ENCODE assay signal across 18 mouse cellular contexts in genomic region chr19:45156381-45156780, GRCm38 (mm10). TPM values are rescaled to one million over a fixed set of nuclear protein-coding genes. Genes with fewer than 3 reads are reported as not detected.
DNase-seq lines count a peak whose midpoint lies in the region; ATAC-seq and TF ChIP-seq lines count a peak whose summit lies in the region.
"Had no signal": no experiment of that assay in that cellular context is flagged by ENCODE, and none has a peak within 500 bp of the region (broad histone marks: within the 10 kb centered on the region; RNA-seq: fewer than 3 reads in every experiment).

No protein-coding gene starts in this region.

- 4% methylated on average over 5 of the region's 5 CpGs for WGBS in hindbrain, embryonic 11.5 days
- WGBS in hindbrain, embryonic 16.5 days: under 1% methylated on average over 5 of the region's 5 CpGs
- 3% methylated on average over 5 of the region's 5 CpGs for WGBS in midbrain, embryonic 11.5 days
- WGBS in midbrain, embryonic 13.5 days: 6% methylated on average over 5 of the region's 5 CpGs
- 5% methylated on average over 5 of the region's 5 CpGs for WGBS in stomach, embryonic 15.5 days

- TF ChIP-seq CTCF in E14TG2a.4 (conservative IDR thresholded peaks at IDR 0.05; ENCODE audit: low read length): no peak

- no peak for ATAC-seq in hindbrain, embryonic 11.5 days (ENCODE audit: low FRiP score)
- ATAC-seq in hindbrain, embryonic 16.5 days: no peak
- ATAC-seq in midbrain, embryonic 11.5 days (ENCODE audit: low FRiP score): no peak
- ATAC-seq in midbrain, embryonic 13.5 days: no peak
- ATAC-seq in stomach, embryonic 15.5 days (ENCODE audit: insufficient read depth, low FRiP score, low read depth): no peak
- ATAC-seq: forebrain, embryonic 15.5 days had no signal

- H3K9me3 ChIP-seq in hindbrain, embryonic 11.5 days (ENCODE audit: control insufficient read depth, low read length): no peaks in the 10 kb centered on the region
- no peaks in the 10 kb centered on the region for H3K9me3 ChIP-seq in hindbrain, embryonic 16.5 days (ENCODE audit: control insufficient read depth, low read length)
- no peaks in the 10 kb centered on the region for H3K9me3 ChIP-seq in midbrain, embryonic 11.5 days (ENCODE audit: control insufficient read depth, low read length)
- H3K9me3 ChIP-seq in midbrain, embryonic 13.5 days: no peaks in the 10 kb centered on the region
- no peaks in the 10 kb centered on the region for H3K9me3 ChIP-seq in E14TG2a.4 (ENCODE audit: low read length)
- no peaks in the 10 kb centered on the region for H3K9me3 ChIP-seq in stomach, embryonic 15.5 days
- H3K9me3 ChIP-seq: embryonic facial prominence, embryonic 15.5 days; forebrain, embryonic 15.5 days had no signal

- peaks cover 97% of the 10 kb centered on the region for H3K27me3 ChIP-seq in hindbrain, embryonic 11.5 days (ENCODE audit: control insufficient read depth, insufficient read depth, low read length)
- H3K27me3 ChIP-seq in hindbrain, embryonic 16.5 days (replicated peaks; ENCODE audit: control insufficient read depth, insufficient read depth, low read length): peaks cover 79% of the 10 kb centered on the region
- peaks cover 99% of the 10 kb centered on the region for H3K27me3 ChIP-seq in midbrain, embryonic 11.5 days (ENCODE audit: control insufficient read depth, insufficient read depth, low read length)
- peaks cover 100% of the 10 kb centered on the region for H3K27me3 ChIP-seq in midbrain, embryonic 13.5 days
- peaks cover 94% of the 10 kb centered on the region for H3K27me3 ChIP-seq in E14TG2a.4 (ENCODE audit: insufficient read depth, low read length)
- H3K27me3 ChIP-seq in stomach, embryonic 15.5 days (replicated peaks): peaks cover 94% of the 10 kb centered on the region

- H3K4me3 ChIP-seq in hindbrain, embryonic 11.5 days (ENCODE audit: low read depth, low read length): no peak overlapping the region
- H3K4me3 ChIP-seq in hindbrain, embryonic 16.5 days (ENCODE audit: low read length): no peak overlapping the region
- no peak overlapping the region for H3K4me3 ChIP-seq in midbrain, embryonic 11.5 days (ENCODE audit: low read depth, low read length)
- no peak overlapping the region for H3K4me3 ChIP-seq in midbrain, embryonic 13.5 days (replicated peaks)
- peak overlapping the region; percentile 41; the same call in 1 of the 2 replicates for H3K4me3 ChIP-seq in E14TG2a.4 (replicated peaks; ENCODE audit: low read length)
- H3K4me3 ChIP-seq in stomach, embryonic 15.5 days (replicated peaks): peak overlapping the region; percentile 11; the same call in 1 of the 2 replicates
- H3K4me3 ChIP-seq: embryonic facial prominence, embryonic 15.5 days; forebrain, embryonic 15.5 days had no signal

- H3K9ac ChIP-seq in hindbrain, embryonic 11.5 days (ENCODE audit: low read depth, low read length): no peak overlapping the region
- H3K9ac ChIP-seq in hindbrain, embryonic 16.5 days (ENCODE audit: low read depth, low read length): no peak overlapping the region
- no peak overlapping the region for H3K9ac ChIP-seq in midbrain, embryonic 11.5 days (ENCODE audit: low read length)
- H3K9ac ChIP-seq in midbrain, embryonic 13.5 days (replicated peaks): no peak overlapping the region
- H3K9ac ChIP-seq in stomach, embryonic 15.5 days: no peak overlapping the region
- H3K9ac ChIP-seq: embryonic facial prominence, embryonic 15.5 days; forebrain, embryonic 15.5 days; hindbrain, embryonic 14.5 days had no signal

- H3K27ac ChIP-seq in hindbrain, embryonic 11.5 days (ENCODE audit: low read depth, low read length): no peak overlapping the region
- no peak overlapping the region for H3K27ac ChIP-seq in hindbrain, embryonic 16.5 days (ENCODE audit: low read depth, low read length)
- H3K27ac ChIP-seq in midbrain, embryonic 11.5 days (ENCODE audit: low read depth, low read length): no peak overlapping the region
- H3K27ac ChIP-seq in midbrain, embryonic 13.5 days: no peak overlapping the region
- H3K27ac ChIP-seq in stomach, embryonic 15.5 days: no peak overlapping the region
- H3K27ac ChIP-seq: embryonic facial prominence, embryonic 15.5 days; forebrain, embryonic 15.5 days; hindbrain, embryonic 14.5 days had no signal

- H3K4me1 ChIP-seq in hindbrain, embryonic 11.5 days (replicated peaks; ENCODE audit: control insufficient read depth, insufficient read depth, low read length): no peaks in the 10 kb centered on the region
- no peaks in the 10 kb centered on the region for H3K4me1 ChIP-seq in hindbrain, embryonic 16.5 days (ENCODE audit: control insufficient read depth, insufficient read depth, low read depth, low read length)
- H3K4me1 ChIP-seq in midbrain, embryonic 11.5 days (ENCODE audit: control insufficient read depth, insufficient read depth, low read length): no peaks in the 10 kb centered on the region
- peaks cover 6% of the 10 kb centered on the region; the same call in 1 of the 2 replicates for H3K4me1 ChIP-seq in midbrain, embryonic 13.5 days (replicated peaks)
- peaks cover 50% of the 10 kb centered on the region for H3K4me1 ChIP-seq in E14TG2a.4 (replicated peaks; ENCODE audit: low read depth, low read length)
- peaks cover 5% of the 10 kb centered on the region; the same call in 1 of the 2 replicates for H3K4me1 ChIP-seq in stomach, embryonic 15.5 days

- DNase-seq in hindbrain, embryonic 11.5 days (ENCODE audit: low spot score): peak; percentile 39
- DNase-seq in midbrain, embryonic 11.5 days (ENCODE audit: low spot score, missing footprints): peak; percentile 90
- DNase-seq in retina, postnatal 1 day: no peak
- DNase-seq: adrenal gland, adult 2 months; adrenal gland, postnatal 25 days; cerebellum, adult 18-20 months; cerebellum, adult 9-11 months; gastrocnemius, postnatal 36 days; heart, adult 11 months; heart, postnatal 10 days had no signal

- no peak overlapping the region for H3K4me2 ChIP-seq in hindbrain, embryonic 11.5 days (replicated peaks; ENCODE audit: low read depth, low read length)
- no peak overlapping the region for H3K4me2 ChIP-seq in hindbrain, embryonic 16.5 days (ENCODE audit: low read length)
- H3K4me2 ChIP-seq in midbrain, embryonic 11.5 days: no peak overlapping the region
- H3K4me2 ChIP-seq in midbrain, embryonic 13.5 days (replicated peaks): no peak overlapping the region
- H3K4me2 ChIP-seq in stomach, embryonic 15.5 days: peak overlapping the region; percentile 8; the same call in 1 of the 2 replicates
- H3K4me2 ChIP-seq: embryonic facial prominence, embryonic 15.5 days; forebrain, embryonic 15.5 days; hindbrain, embryonic 14.5 days had no signal

- no peaks in the 10 kb centered on the region for H3K36me3 ChIP-seq in hindbrain, embryonic 11.5 days (ENCODE audit: control insufficient read depth, insufficient read depth, low read length)
- no peaks in the 10 kb centered on the region for H3K36me3 ChIP-seq in hindbrain, embryonic 16.5 days (ENCODE audit: control insufficient read depth, insufficient read depth, low read length)
- no peaks in the 10 kb centered on the region for H3K36me3 ChIP-seq in midbrain, embryonic 11.5 days (ENCODE audit: control insufficient read depth, insufficient read depth, low read length)
- no peaks in the 10 kb centered on the region for H3K36me3 ChIP-seq in midbrain, embryonic 13.5 days
- H3K36me3 ChIP-seq in E14TG2a.4 (ENCODE audit: insufficient read depth, low read length): no peaks in the 10 kb centered on the region
- no peaks in the 10 kb centered on the region for H3K36me3 ChIP-seq in stomach, embryonic 15.5 days
- H3K36me3 ChIP-seq: embryonic facial prominence, embryonic 15.5 days; forebrain, embryonic 15.5 days had no signal

RNA-seq across cellular contexts. Expression of gene Tlx1, which starts 5.9 kb away (rescaled TPM):
- polyA plus RNA-seq in hindbrain, embryonic 11.5 days (2014; fragmentation: Nextera tagmentation; extraction: Ambion mirVana): 2.2 and 4.0 TPM in 2 replicates
- 1.2 and 1.3 TPM in 2 replicates for polyA plus RNA-seq in hindbrain, embryonic 16.5 days (2015; fragmentation: Nextera tagmentation; extraction: Ambion mirVana)
- 0.27 and 0.32 TPM in 2 replicates for polyA plus RNA-seq in midbrain, embryonic 11.5 days (2014; fragmentation: Nextera tagmentation; extraction: Ambion mirVana)
- 0.07 TPM in 1 of 2 replicates, not detected in the other for polyA plus RNA-seq in midbrain, embryonic 13.5 days (2015; fragmentation: Nextera tagmentation; extraction: Ambion mirVana)
- 5.4 and 6.5 TPM in 2 replicates for polyA plus RNA-seq in stomach, embryonic 15.5 days (2015; fragmentation: Nextera tagmentation; extraction: Ambion mirVana)
- polyA plus RNA-seq: adrenal gland, adult 2 months; forebrain, embryonic 11.5 days; forebrain, embryonic 15.5 days had no signal

Comparison
In these comparisons a context has a peak if more than half of its experiments do, and no peak if none do; other contexts are left out.
1. H3K4me3 ChIP-seq: peak in E14TG2a.4 (single experiment) and stomach, embryonic 15.5 days (single experiment); none in hindbrain, embryonic 11.5 days (single experiment), hindbrain, embryonic 16.5 days (single experiment), midbrain, embryonic 11.5 days (single experiment) and midbrain, embryonic 13.5 days (single experiment).